Mouse (Mus musculus) neural tube, embryonic 11.5 days (tissue): ENCODE measurements around the gene Pde4d. TPM values are rescaled to one million over a fixed set of nuclear protein-coding genes. Genes with fewer than 3 reads are reported as not detected.

ENCODE experiments used
- ATAC-seq: fragments of 200-750 bp; cut with Nextera tagmentation; 2 replicates; pipeline ENCODE4 v1.8.0; 2017; ENCODE audit warnings: moderate number of reproducible peaks, mild to moderate bottlenecking, moderate TSS enrichment, moderate library complexity; ENCODE audit not compliant: insufficient read depth, low FRiP score, low TSS enrichment
- DNase-seq: peaks from one replicate; pipeline ENCODE4 v3.0.0-alpha.2; 2015; ENCODE audit warnings: low spot score
- H3K27ac ChIP-seq: fragments of 300-500 bp; sonication (generic); 2 replicates; pipeline ENCODE4 v1.5.1; 2014; ENCODE audit warnings: low read depth, mild to moderate bottlenecking, low read length
- H3K27me3 ChIP-seq: fragments of 300-500 bp; sonication (generic); 2 replicates; pipeline ENCODE4 v1.6.1; 2014; ENCODE audit warnings: mild to moderate bottlenecking, low read length, mixed read lengths; ENCODE audit not compliant: control insufficient read depth, insufficient read depth
- H3K36me3 ChIP-seq: fragments of 300-500 bp; sonication (generic); 2 replicates; pipeline ENCODE4 v1.6.1; 2014; ENCODE audit warnings: mild to moderate bottlenecking, low read length, moderate library complexity, mixed read lengths; ENCODE audit not compliant: control insufficient read depth, insufficient read depth
- H3K4me1 ChIP-seq: fragments of 300-500 bp; sonication (generic); 2 replicates; pipeline ENCODE4 v1.6.1; 2014; ENCODE audit warnings: low read length, mixed read lengths; ENCODE audit not compliant: control insufficient read depth, insufficient read depth
- H3K4me2 ChIP-seq: fragments of 300-500 bp; sonication (generic); 2 replicates; pipeline ENCODE4 v1.6.1; 2014; ENCODE audit warnings: low read depth, mild to moderate bottlenecking, moderate library complexity
- H3K4me3 ChIP-seq: fragments of 300-500 bp; sonication (generic); 2 replicates; pipeline ENCODE4 v1.5.1; 2014; ENCODE audit warnings: low read depth, low read length
- H3K9ac ChIP-seq: fragments of 300-500 bp; sonication (generic); 2 replicates; pipeline ENCODE4 v1.6.1; 2014; ENCODE audit warnings: mild to moderate bottlenecking, low read length
- H3K9me3 ChIP-seq: fragments of 300-500 bp; sonication (generic); 2 replicates; pipeline ENCODE4 v1.6.1; 2016; ENCODE audit warnings: low read length; ENCODE audit not compliant: control insufficient read depth
- WGBS: fragments of 180-500 bp; shearing (Covaris S2); extraction: QIAGEN DNeasy Blood & Tissue Kit; methylation state at CpG from one replicate; pipeline ENCODE4 v1.1.7; 2014; 5-methylcytosine and 5-hydroxymethylcytosine counted together
- polyA plus RNA-seq: library from polyadenylated mRNA; unstranded; fragments of >200 nt; fragmentation: Nextera tagmentation; extraction: Ambion mirVana; gene quantifications from 2 replicates; pipeline ENCODE4 v1.2.1, GENCODE M21; 2014

Gene Pde4d
- polyA plus RNA-seq, 1 experiment from 2014 or later, result 11.1 TPM

DNA sequence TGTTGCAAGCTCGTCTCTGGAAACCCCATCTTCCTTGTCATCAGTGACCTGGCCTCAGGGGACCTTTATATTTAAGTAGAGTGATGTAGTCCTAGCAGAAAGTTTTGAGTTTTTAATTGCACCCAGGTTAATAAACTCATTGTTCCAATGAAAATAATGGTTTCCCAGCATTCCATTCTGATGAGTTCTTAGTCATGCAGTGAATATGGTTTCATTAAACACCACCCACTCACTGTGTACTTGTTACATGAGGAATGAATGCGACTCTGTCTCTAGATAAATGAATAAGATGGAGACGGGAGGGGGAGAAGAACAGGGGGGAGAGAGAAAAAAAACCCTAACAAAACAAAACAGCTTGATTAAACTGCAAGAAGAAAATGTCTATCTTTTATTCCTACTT is 148.9 kb downstream of the Pde4d start:
- Histone ChIP-seq H3K4me1 (no peaks in the 10 kb centered on the region), H3K27me3 (no peaks in the 10 kb centered on the region)
- WGBS, result 74% methylated on average over 3 of the region's 3 CpGs

DNA sequence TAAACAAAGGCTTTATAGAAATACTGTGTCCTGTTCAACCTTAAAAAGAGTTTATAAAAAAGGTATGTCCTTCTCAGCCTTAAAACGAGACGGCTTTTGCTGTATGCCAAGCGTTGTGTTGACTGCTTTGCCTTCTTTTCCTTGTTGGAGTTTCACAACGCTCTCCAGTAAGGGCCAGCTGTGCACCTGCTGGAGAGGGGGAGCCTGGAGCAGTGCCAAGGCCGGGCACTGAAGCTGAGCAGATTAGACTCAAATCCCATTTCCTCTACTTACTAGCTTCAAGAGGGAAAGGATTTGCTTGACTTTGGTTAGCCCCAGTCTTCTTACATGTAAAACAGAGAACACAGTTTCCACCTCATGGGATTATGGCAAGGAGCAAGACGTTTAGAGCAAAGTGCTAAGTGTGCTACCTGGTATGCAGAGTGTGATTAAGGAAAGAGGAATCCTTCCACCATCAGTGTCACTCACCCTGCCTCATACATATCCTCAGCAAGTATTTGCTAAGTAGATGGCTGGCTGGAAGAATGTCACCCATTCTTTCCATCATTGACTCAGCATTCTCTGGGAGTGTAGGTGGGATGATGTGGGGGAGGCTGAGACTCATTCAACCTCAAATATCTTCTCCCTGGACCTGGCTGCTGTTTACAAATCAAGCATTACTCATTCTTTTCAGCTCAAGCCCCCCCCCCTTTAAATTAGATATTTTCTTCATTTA is 149.6 kb downstream of the Pde4d start:
- WGBS, result 88% methylated on average over 6 of the region's 6 CpGs
- DNase-seq, result no peak

More for the DNA sequence above, 148.9 kb downstream of the Pde4d start:
- ATAC-seq (no peak), DNase-seq (no peak)
- H3K4me3 ChIP-seq, result no peak overlapping the region
- H3K9me3 ChIP-seq, result no peaks in the 10 kb centered on the region
- H3K4me2 ChIP-seq, result no peak overlapping the region
- no peak overlapping the region for H3K9ac ChIP-seq
- H3K27ac ChIP-seq, result no peak overlapping the region
- no peaks in the 10 kb centered on the region for H3K36me3 ChIP-seq

DNA sequence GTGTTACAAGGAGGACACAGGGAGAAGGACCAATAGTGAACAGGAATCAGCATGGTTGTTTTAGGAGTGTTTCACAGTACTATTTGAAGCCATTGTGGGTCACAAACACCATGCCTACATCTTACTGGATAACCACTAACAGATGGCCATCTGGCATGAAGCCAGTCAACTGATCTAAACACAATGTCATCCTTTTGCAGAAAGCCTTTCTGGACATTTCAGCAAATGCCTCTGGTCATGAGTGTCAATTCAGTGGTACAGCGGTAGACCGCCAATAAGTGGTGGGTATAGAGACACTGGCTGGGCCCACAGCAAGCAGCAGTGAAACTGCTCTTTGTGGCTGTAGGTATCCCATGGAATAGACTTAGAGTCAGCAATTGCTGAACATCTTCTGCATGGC is 151.3 kb downstream of the Pde4d start:
- ATAC-seq, result no peak
- Histone ChIP-seq H3K27me3 (no peaks in the 10 kb centered on the region), H3K4me2 (no peak overlapping the region), H3K27ac (no peak overlapping the region), H3K9ac (no peak overlapping the region), H3K4me3 (no peak overlapping the region), H3K36me3 (no peaks in the 10 kb centered on the region), H3K4me1 (no peaks in the 10 kb centered on the region), H3K9me3 (no peaks in the 10 kb centered on the region)
- DNase-seq, result no peak
- 98% methylated on average over 2 of the region's 2 CpGs for whole genome bisulfite sequencing

More for the DNA sequence above, 149.6 kb downstream of the Pde4d start:
- Histone ChIP-seq H3K27ac (no peak overlapping the region), H3K4me1 (no peaks in the 10 kb centered on the region), H3K9me3 (no peaks in the 10 kb centered on the region), H3K4me2 (no peak overlapping the region), H3K4me3 (no peak overlapping the region), H3K9ac (no peak overlapping the region), H3K27me3 (no peaks in the 10 kb centered on the region), H3K36me3 (no peaks in the 10 kb centered on the region)
- ATAC-seq, result no peak

DNA sequence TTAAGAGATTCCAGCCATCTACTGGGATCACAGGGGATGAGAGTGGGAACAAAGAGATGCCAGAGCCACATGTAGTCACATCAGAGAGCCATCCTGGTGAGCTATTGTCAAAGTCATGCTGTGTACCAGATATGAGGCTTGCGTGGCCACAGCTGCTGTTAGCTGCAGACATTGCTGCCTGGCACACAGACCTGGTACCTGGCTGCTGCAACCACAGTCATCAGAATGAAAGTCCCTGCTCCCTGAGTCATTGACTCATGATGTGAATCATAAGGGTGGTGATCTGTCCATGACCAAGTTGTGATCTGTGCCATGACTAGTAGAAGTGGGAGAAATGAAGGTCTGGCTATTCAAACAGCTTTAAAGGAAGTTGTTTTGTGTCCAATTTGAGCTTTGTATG is 153.8 kb downstream of the Pde4d start:
- DNase-seq, result no peak
- 32% methylated on average over 1 of the region's 1 CpGs for WGBS
- H3K27ac ChIP-seq, result no peak overlapping the region
- no peaks in the 10 kb centered on the region for H3K4me1 ChIP-seq
- no peak for ATAC-seq
- H3K4me2 ChIP-seq, result no peak overlapping the region
- no peak overlapping the region for H3K9ac ChIP-seq
- no peak overlapping the region for H3K4me3 ChIP-seq
- no peaks in the 10 kb centered on the region for H3K27me3 ChIP-seq
- no peaks in the 10 kb centered on the region for H3K9me3 ChIP-seq
- H3K36me3 ChIP-seq, result no peaks in the 10 kb centered on the region

DNA sequence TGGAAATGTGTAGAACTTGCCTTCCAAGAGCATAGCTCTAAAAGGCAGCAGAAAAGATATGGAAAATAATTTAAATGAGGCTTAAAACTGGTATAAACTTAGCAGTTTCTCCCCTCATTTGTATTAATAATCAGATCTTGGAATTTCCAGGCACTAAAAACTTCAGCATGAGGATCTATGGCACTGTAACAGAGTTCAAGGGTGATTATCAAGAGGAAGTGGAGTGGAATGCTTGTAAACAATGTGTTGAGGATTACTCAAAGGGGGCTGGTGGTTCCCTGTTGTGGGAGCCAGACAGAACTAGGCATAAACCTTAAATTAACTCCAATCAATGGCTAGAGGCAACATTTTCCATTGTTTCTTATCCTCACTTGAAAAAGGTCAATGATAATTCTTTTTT is 154.5 kb downstream of the Pde4d start:
- Histone ChIP-seq H3K9ac (no peak overlapping the region), H3K4me1 (no peaks in the 10 kb centered on the region), H3K9me3 (no peaks in the 10 kb centered on the region), H3K27ac (no peak overlapping the region), H3K36me3 (no peaks in the 10 kb centered on the region), H3K27me3 (no peaks in the 10 kb centered on the region), H3K4me3 (no peak overlapping the region), H3K4me2 (no peak overlapping the region)
- no peak for ATAC-seq
- DNase-seq, result no peak

DNA sequence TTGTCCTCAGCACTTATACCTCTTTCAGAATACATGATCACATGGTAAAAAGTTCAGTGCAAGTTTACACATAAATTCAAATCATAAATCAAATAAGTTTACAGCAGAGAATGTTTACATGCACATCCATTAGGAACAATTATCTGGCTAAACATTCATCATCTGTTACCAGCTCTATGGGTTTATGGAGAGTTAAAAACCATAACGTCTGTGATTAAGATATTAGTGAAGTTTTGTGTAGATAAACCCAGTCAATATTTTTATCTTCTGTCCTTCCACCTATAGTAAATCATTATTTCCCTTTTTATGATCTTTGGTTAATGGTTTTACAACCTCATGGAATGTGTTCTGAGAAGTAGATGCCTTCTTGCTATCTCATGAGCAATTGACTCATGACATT is 168.5 kb downstream of the Pde4d start:
- Histone ChIP-seq H3K36me3 (no peaks in the 10 kb centered on the region), H3K9ac (no peak overlapping the region), H3K4me3 (no peak overlapping the region), H3K4me1 (no peaks in the 10 kb centered on the region), H3K9me3 (no peaks in the 10 kb centered on the region), H3K27ac (no peak overlapping the region), H3K27me3 (no peaks in the 10 kb centered on the region), H3K4me2 (no peak overlapping the region)
- ATAC-seq, result no peak
- WGBS, result 78% methylated on average over 1 of the region's 1 CpGs
- DNase-seq, result no peak

DNA sequence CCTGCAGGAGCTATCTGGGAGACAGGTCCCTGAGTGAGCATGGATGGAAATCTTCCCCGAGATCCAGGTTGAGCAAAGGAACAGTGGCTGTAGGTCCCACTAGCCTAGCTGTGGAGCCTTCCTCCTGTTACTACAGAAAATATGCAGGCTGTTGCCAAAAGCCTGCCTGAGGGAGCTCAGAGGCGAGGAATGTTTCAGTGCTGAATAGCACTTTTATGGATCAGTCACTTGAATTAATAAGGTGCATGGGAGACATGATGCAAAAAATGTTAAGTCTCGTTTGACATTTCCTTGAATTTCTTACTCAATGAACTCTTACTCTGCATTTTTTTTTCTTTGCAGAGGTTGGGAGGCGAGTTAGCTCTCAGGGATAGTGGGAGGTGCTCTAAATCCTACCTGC is 172.9 kb downstream of the Pde4d start:
- H3K9ac ChIP-seq, result no peak overlapping the region
- H3K27me3 ChIP-seq, result no peaks in the 10 kb centered on the region
- H3K9me3 ChIP-seq, result no peaks in the 10 kb centered on the region
- no peaks in the 10 kb centered on the region for H3K4me1 ChIP-seq
- DNase-seq (no peak), ATAC-seq (no peak)
- no peak overlapping the region for H3K27ac ChIP-seq
- 71% methylated on average over 4 of the region's 4 CpGs for WGBS
- H3K4me2 ChIP-seq, result no peak overlapping the region
- no peaks in the 10 kb centered on the region for H3K36me3 ChIP-seq
- no peak overlapping the region for H3K4me3 ChIP-seq

DNA sequence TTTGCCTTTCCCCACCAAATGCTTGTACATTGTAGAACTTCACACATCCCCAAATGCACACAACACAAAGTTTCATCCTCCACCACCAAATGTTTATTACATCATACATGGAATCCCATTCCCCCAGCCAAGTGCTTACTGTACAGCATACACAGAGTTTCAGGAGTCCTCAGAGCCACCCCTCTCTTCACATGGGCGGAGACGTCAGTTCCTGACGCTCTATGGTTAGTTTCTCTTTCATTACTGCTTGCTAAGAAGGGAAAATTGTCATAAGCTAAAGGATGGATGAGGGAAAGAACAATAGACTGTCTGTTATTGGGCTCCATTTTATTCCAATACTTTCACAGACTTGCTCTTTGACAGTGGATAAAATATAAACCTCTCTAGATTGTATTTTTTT is 174.2 kb downstream of the Pde4d start:
- ATAC-seq (no peak), DNase-seq (no peak)
- H3K9me3 ChIP-seq, result no peaks in the 10 kb centered on the region
- WGBS, result 82% methylated on average over 3 of the region's 3 CpGs
- H3K4me3 ChIP-seq, result no peak overlapping the region
- H3K27ac ChIP-seq, result no peak overlapping the region
- H3K4me2 ChIP-seq, result no peak overlapping the region
- no peak overlapping the region for H3K9ac ChIP-seq
- H3K27me3 ChIP-seq, result no peaks in the 10 kb centered on the region
- no peaks in the 10 kb centered on the region for H3K36me3 ChIP-seq
- H3K4me1 ChIP-seq, result no peaks in the 10 kb centered on the region

DNA sequence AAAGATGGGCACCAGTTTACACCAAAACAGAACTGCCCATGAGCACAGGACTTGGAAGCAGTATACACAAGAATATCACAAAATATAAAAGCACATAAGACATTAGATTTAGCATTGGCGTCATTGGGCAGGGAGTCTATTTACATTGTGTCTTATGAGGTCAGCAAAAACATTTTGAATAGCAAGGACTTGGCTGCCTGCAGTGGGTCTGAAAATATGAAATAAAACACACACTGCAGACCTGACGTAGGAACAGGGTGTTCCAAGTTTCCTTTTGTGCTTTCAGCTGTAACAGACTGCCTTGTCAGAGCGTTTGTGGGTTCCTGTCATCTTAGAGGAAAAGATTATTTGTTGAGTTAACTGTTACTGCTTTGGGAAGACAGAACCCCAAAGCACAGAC is 176.4 kb downstream of the Pde4d start:
- ATAC-seq (no peak), DNase-seq (no peak)
- WGBS, result 80% methylated on average over 3 of the region's 3 CpGs
- Histone ChIP-seq H3K36me3 (no peaks in the 10 kb centered on the region), H3K4me2 (no peak overlapping the region), H3K27ac (no peak overlapping the region), H3K9me3 (no peaks in the 10 kb centered on the region), H3K9ac (no peak overlapping the region), H3K27me3 (no peaks in the 10 kb centered on the region), H3K4me1 (no peaks in the 10 kb centered on the region), H3K4me3 (no peak overlapping the region)
